ENCODE assay signal across 13 mouse cellular contexts in genomic region chr8:13481089-13481554, GRCm38 (mm10). TPM values are rescaled to one million over a fixed set of nuclear protein-coding genes. Genes with fewer than 3 reads are reported as not detected.
DNase-seq lines count a peak whose midpoint lies in the region; ATAC-seq and TF ChIP-seq lines count a peak whose summit lies in the region.
"Had no signal": no experiment of that assay in that cellular context is flagged by ENCODE, and none has a peak within 500 bp of the region (broad histone marks: within the 10 kb centered on the region; RNA-seq: fewer than 3 reads in every experiment).

No protein-coding gene starts in this region.

- TF ChIP-seq CTCF in liver, adult 2 months (IDR thresholded peaks at IDR 0.05; ENCODE audit: low read depth, low read length): no peak

- peak; percentile 74 to 84 for DNase-seq in cerebellum, postnatal 10 days
- DNase-seq in liver, adult 2 months (ENCODE audit: extremely low read depth, low read depth, low spot score): peak; percentile 87
- no peak for DNase-seq in liver
- peak; percentile 81 to 83 for DNase-seq in heart, postnatal 10 days
- DNase-seq in frontal cortex, postnatal 10 days (ENCODE audit: low spot score in 2 of 2): no peak
- DNase-seq in spleen, adult 12 weeks (ENCODE audit: low spot score): no peak
- no peak for DNase-seq in c-Kit-positive CD71-positive TER-119-positive erythroid progenitor cells, embryonic 14.5 days (ENCODE audit: low spot score)

- WGBS in liver, adult 2 months: 11% methylated on average over 7 of the region's 7 CpGs

- no peak for ATAC-seq in cerebellum, adult (ENCODE audit: insufficient number of reproducible peaks, low FRiP score, low TSS enrichment)

- no peak for TF ChIP-seq POLR2A in liver, adult 2 months (IDR thresholded peaks at IDR 0.05; ENCODE audit: extremely low read depth, insufficient read depth, low read length)

- no peaks in the 10 kb centered on the region for H3K36me3 ChIP-seq in liver, adult 2 months (ENCODE audit: control insufficient read depth, insufficient read depth, low read length)
- H3K36me3 ChIP-seq: liver, embryonic 15.5 days; midbrain, embryonic 12.5 days; neural tube, embryonic 12.5 days had no signal

- H3K4me1 ChIP-seq in liver, adult 2 months (ENCODE audit: control insufficient read depth, insufficient read depth, low read length): peaks cover 23% of the 10 kb centered on the region
- H3K4me1 ChIP-seq: liver, embryonic 15.5 days; midbrain, embryonic 12.5 days; neural tube, embryonic 12.5 days had no signal

- H3K79me2 ChIP-seq in liver, adult 2 months (ENCODE audit: control insufficient read depth, insufficient read depth, low read length): no peaks in the 10 kb centered on the region

- intact Hi-C loops in heart, postnatal 10 days (cut with DNase I): no loop called here

- no peak overlapping the region for H3K9ac ChIP-seq in liver, adult 2 months (ENCODE audit: low read depth, low read length)
- H3K9ac ChIP-seq: hindbrain, embryonic 13.5 days; liver, embryonic 15.5 days; midbrain, embryonic 12.5 days; neural tube, embryonic 12.5 days had no signal

- H3K27me3 ChIP-seq in liver, adult 2 months (ENCODE audit: control insufficient read depth, insufficient read depth, low read length): no peaks in the 10 kb centered on the region
- H3K27me3 ChIP-seq: hindbrain, embryonic 13.5 days; liver, embryonic 15.5 days; midbrain, embryonic 12.5 days; neural tube, embryonic 12.5 days had no signal

- no peak overlapping the region for H3K4me3 ChIP-seq in liver, adult 2 months (ENCODE audit: insufficient read depth, low read depth, low read length)
- H3K4me3 ChIP-seq: hindbrain, embryonic 13.5 days; liver, embryonic 15.5 days; midbrain, embryonic 12.5 days; neural tube, embryonic 12.5 days had no signal

- peak overlapping the region; percentile 89 for H3K27ac ChIP-seq in liver, adult 2 months (replicated peaks; ENCODE audit: insufficient read depth, low read depth, low read length)
- H3K27ac ChIP-seq: hindbrain, embryonic 13.5 days; kidney, postnatal 0 days; liver, embryonic 15.5 days; midbrain, embryonic 12.5 days; neural tube, embryonic 12.5 days had no signal

RNA-seq across cellular contexts. Expression of gene Gas6, which starts 13.2 kb away (rescaled TPM):
- 23.9 and 25.5 TPM in 2 replicates for total RNA-seq in liver, adult 2 months (2014; rRNA removed)
- 36.6 and 50.5 TPM in 2 replicates for polyA plus RNA-seq in liver, adult 2 months (2012; rRNA removed)
- total RNA-seq in heart, postnatal 10 days (2021): 100 to 1,000 TPM; 135 to 143 TPM

RNA-seq across cellular contexts. Expression of gene Tmem255b, which starts 46.1 kb away (rescaled TPM):
- not detected in 2 replicates for total RNA-seq in liver, adult 2 months (2014; rRNA removed)
- 0.19 and 0.35 TPM in 2 replicates for polyA plus RNA-seq in liver, adult 2 months (2012; rRNA removed)
- total RNA-seq in heart, postnatal 10 days (2021): 10 to 100 TPM; 13.5 to 18.8 TPM
- polyA plus RNA-seq: liver, embryonic 15.5 days; midbrain, embryonic 12.5 days had no signal

Comparison
In these comparisons a context has a peak if more than half of its experiments do, and no peak if none do; other contexts are left out.
1. DNase-seq: peak in cerebellum, postnatal 10 days (2 of 2), liver, adult 2 months (single experiment) and heart, postnatal 10 days (2 of 2); none in liver (single experiment), frontal cortex, postnatal 10 days (0 of 2), spleen, adult 12 weeks (single experiment) and c-Kit-positive CD71-positive TER-119-positive erythroid progenitor cells, embryonic 14.5 days (single experiment).
2. RNA of gene Tmem255b, which starts 46.1 kb away (total RNA-seq): 13.5 to 18.8 TPM in heart, postnatal 10 days; not detected in liver, adult 2 months; every median in the first group is over 10 times any median in the second.